Mouse (Mus musculus) left cerebral cortex, postnatal 10 days (tissue): ENCODE measurements at regions not wholly inside any gene's neighbourhood (a gene's known extent, or its start where the extent isn't known, plus 50 kb on each side); places are given as distances from the start of the nearest gene placed in this dataset.

Source experiments
- DNase-seq, 2 experiments: peaks; one replicate each; pipeline ENCODE4 v3.0.0; 2021 to 2022; ENCODE audit warnings: low spot score in 2 of 2, mixed read lengths in 1 of 2; ENCODE audit errors: extremely low spot score in 1 of 2
- intact Hi-C: fragments of 180-260 bp; cut with DNase I; formaldehyde crosslinking; loops from one replicate; pipeline ENCODE4 v1.15.1; 2025

DNA sequence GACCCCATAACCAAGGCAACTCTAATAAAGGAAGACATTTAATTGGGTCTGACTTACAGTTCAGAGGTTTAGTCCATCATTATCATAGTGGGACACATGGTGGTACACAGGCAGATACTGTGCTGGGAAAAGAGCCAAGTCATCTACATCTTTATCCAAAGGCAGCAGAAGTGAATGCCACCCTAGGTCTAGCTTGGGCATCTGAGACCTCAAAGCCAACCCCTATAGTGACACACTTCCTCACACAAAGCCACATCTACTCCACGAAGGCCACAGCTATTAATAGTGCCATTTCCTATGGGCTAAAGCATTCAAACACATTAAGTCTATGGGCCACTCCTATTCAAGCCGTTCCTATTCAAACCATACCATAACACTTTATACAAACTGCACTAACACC is 483.8 kb downstream of the Bnc2 start:
- intact Hi-C loops: no loop called here
- DNase-seq: no peak

GRCm38 (mm10) chr4:84192301-84192700 is 482.8 kb downstream of the Bnc2 start:
- intact Hi-C loops: no loop called here

GRCm38 (mm10) chr4:84196732-84197131 is 478.3 kb downstream of the Bnc2 start:
- no peak for DNase-seq
- intact Hi-C loops: no loop called here

More at GRCm38 (mm10) chr4:84192301-84192700, 482.8 kb downstream of the Bnc2 start:
- no peak for DNase-seq

DNA sequence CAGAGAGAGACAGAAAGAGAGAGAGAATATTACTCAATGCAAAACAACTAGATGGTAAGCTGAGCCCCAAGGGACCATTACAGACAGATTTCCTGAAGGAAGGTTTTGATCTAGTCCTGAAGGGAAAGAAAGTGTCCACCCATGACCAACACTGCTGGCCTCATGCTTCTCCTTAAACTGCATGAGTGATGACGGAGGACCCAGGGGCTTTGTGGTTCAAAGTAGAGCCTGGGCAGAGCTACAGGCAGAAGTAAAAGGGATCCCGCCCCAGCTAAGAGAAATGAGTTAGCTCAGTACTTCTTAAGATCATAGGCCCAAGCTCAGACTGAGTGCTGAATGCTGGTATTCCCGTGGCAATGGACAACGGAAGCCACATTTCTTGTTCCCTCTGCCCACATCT is 476.9 kb downstream of the Bnc2 start:
- DNase-seq: no peak
- intact Hi-C loops: no loop called here

DNA sequence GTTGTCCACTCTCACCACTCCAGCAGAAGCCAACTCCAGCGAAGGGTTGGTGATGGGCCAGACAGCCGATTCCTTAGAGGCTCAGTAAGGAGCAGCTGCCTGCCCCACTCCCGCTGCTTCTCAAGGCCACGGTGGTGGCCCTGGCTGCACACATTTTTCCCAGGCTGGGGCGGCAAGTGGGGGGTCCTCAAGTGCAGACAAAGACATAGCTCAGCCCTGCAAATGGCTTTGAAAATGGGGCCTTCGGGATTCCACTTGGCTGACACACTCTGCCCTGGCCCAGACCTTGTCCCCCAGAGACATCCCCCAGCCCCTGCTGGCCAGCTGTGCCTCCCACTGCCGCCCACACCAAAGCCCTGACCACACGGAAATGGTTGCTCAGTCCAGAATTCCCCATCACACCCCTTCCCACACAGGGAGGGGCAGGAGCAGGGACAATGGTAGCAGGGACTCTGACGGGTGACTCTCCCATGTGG is 475.9 kb downstream of the Bnc2 start:
- DNase-seq: peak in 1 of 2 experiments; percentile 51

DNA sequence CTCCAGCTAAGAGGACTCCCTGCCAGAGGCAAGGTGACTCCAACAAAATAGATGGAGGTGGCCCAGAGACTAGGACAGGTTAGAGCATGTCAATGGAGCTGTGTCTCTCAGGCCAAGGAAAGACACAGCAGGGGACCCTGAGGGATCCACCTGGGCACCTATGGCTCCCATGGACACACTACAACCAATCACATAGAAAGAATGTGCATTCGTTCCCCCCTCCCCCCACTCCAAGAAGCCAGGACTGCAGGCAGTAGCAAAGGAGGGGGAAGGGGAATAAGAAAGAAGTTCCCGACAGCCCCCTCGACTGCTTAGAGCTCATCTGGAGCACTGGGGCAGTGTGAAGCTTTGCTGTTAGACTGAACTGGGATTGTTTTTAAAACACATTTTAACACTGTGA is 474.1 kb downstream of the Bnc2 start:
- intact Hi-C loops: no loop called here
- no peak for DNase-seq

More for the DNA sequence above, 475.9 kb downstream of the Bnc2 start:
- intact Hi-C loops: no loop called here

DNA sequence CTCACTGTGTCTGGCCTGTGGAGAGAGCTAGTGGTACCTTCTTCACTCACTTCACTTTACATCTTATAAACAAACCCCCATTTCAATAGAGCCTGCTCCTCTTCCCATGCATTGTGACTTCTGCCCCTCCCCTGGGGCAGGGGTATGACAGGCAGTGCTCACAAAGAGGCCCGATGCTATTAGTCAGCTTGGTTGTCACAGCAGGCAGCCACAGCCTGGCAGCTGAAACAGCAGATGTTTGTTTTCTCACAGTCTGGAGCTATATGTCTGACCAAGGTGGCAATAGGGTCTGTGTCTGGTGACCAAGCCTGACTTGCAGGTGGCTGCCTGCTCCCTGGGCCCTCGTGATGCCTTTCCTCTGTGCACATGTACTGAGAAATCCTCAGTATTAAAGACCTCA is 472.8 kb downstream of the Bnc2 start:
- intact Hi-C loops: no loop called here
- no peak for DNase-seq

GRCm38 (mm10) chr4:84203680-84204079 is 471.4 kb downstream of the Bnc2 start:
- intact Hi-C loops: no loop called here
- DNase-seq: no peak

DNA sequence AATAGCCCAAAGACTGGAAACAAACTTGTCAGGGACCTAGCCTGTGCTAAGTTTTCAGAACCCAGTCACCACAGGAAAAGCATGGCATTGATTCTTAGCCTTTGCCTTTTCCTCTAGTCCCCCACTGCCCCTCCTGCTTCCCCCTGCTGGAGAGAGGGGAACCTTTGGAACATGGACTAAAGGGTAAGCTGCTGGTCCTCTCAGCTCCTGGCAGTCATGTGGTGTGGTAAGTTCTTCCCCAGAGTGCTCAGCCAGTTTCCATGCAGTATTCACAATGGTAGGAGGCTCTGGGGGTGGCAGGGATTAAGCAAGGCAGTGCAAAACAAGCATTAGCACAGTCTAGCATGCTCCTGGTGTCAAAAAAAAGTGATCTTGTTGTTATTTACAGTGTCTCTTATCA is 470.3 kb downstream of the Bnc2 start:
- intact Hi-C loops: no loop called here
- DNase-seq: no peak

GRCm38 (mm10) chr4:84208175-84208574 is 466.9 kb downstream of the Bnc2 start:
- no peak for DNase-seq
- intact Hi-C loops: no loop called here

DNA sequence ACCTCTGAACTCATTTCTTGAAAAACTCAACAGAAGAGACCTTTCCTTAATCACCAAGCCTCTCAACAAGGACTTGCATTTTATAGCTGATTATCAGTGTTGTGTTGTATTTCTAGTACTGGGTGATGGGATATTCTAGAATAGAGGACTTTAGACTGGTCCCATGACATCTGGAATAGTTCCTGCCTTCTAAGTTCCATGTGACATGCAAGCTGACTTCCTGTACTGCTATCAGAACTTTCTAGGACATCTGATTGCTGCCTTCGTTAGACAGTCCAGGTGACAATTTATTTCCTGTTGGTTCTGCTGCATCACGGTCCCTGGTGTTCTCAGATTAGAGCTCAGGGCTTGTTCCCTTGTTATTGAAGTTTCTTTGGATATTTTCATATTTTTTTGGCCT is 465.5 kb downstream of the Bnc2 start:
- no peak for DNase-seq
- intact Hi-C loops: no loop called here

- intact Hi-C loops: no loop called here
- no peak for DNase-seq
These were observed 463.7 kb downstream of the Bnc2 start for GRCm38 (mm10) chr4:84211311-84211875.

DNA sequence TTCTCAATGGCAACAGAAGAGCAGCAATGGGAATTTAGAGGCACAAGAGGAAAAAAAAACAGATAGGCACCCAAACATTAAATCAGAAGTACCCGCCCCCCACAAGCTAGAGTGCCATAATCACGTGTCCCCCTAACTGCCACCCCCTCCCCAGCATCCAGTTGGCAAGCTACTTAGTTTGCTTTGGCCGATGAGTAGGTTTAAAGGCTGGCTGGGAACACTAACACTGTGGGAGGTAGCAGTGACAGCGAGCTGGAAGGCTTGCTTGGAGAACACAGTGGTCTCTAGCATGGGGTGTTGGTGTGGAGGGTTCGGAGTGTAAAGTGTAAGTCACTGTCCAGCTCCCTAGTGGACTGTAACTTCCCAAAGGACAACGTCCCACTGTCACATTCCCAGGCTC is 463.1 kb downstream of the Bnc2 start:
- intact Hi-C loops: no loop called here
- peak in 1 of 2 experiments; percentile 4 for DNase-seq

DNA sequence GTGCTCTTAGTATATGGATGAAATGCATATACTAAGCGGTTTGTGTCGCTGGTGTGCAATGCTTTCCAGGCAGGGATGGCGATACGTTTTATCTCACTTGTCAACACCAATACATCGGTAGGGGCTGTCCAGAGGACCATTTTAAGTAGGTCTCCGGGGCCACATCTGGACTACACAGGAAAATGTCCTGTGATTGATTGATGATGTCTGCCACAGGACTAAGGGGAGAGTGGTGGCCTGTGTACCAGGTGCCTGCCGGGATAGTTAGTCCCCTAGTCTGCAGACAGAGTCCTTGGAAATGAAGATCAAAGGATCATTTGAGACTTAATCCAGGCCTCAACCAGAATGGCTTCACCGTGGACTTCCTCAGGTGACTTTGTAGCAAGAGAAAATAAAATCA is 460.6 kb downstream of the Bnc2 start:
- no peak for DNase-seq
- intact Hi-C loops: no loop called here

DNA sequence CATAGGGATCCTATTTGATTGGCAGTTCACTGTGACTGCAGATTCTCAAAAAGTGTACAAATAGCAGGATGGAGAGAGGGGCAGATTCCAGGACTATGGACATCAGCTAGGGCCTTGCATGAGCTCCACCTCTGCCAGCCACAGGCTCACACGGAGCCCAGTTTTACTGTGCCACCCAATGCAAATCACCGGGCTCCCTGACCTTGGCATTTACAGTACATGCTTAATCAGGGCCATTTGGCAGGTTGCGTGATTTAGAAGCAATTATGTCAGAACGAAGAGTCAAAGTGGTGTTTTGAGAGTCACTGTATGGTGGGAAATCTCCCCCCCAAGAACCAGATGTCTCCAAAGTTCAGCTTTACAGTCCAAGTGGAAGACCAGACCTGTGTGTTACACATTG is 456.1 kb downstream of the Bnc2 start:
- DNase-seq: no peak
- intact Hi-C loops: no loop called here

- intact Hi-C loops: no loop called here
These were observed 452.9 kb downstream of the Bnc2 start for GRCm38 (mm10) chr4:84222057-84222717.

GRCm38 (mm10) chr4:84222805-84223335 is 452.2 kb downstream of the Bnc2 start:
- DNase-seq: no peak
- intact Hi-C loops: no loop called here

More at GRCm38 (mm10) chr4:84222057-84222717, 452.9 kb downstream of the Bnc2 start:
- no peak for DNase-seq

- intact Hi-C loops: no loop called here
These were observed 450.5 kb downstream of the Bnc2 start for GRCm38 (mm10) chr4:84224556-84224955.

More at GRCm38 (mm10) chr4:84224556-84224955, 450.5 kb downstream of the Bnc2 start:
- DNase-seq: no peak
